In genomic region chr3:136729978-136730377, GRCm38 (mm10) we compare ENCODE assay signal across 26 mouse cellular contexts.
A peak's percentile ranks its signal among the peaks of the same experiment; 100 is the strongest.
DNase-seq lines count a peak whose midpoint lies in the region; ATAC-seq and TF ChIP-seq lines count a peak whose summit lies in the region.
"Had no signal": no experiment of that assay in that cellular context is flagged by ENCODE, and none has a peak within 500 bp of the region (broad histone marks: within the 10 kb centered on the region; RNA-seq: fewer than 3 reads in every experiment).

No protein-coding gene starts in this region.

- H3K4me3 ChIP-seq in cerebellum, adult 2 months (replicated peaks; ENCODE audit: insufficient read depth, low read depth, low read length): no peak overlapping the region
- H3K4me3 ChIP-seq in kidney, embryonic 16.5 days (ENCODE audit: low read length): no peak overlapping the region
- H3K4me3 ChIP-seq in midbrain, embryonic 15.5 days: no peak overlapping the region
- no peak overlapping the region for H3K4me3 ChIP-seq in midbrain, embryonic 14.5 days (replicated peaks; ENCODE audit: low read depth, low read length)
- H3K4me3 ChIP-seq: forebrain, embryonic 10.5 days; gastrocnemius, adult 2 months; heart, embryonic 12.5 days; hindbrain, embryonic 10.5 days; kidney, embryonic 15.5 days; limb, embryonic 12.5 days had no signal

- peak overlapping the region; percentile 23; the same call in 1 of the 2 replicates for H3K27ac ChIP-seq in cerebellum, adult 2 months (ENCODE audit: insufficient read depth, low read length)
- no peak overlapping the region for H3K27ac ChIP-seq in kidney, embryonic 16.5 days (ENCODE audit: low read length)
- H3K27ac ChIP-seq in midbrain, embryonic 15.5 days: no peak overlapping the region
- H3K27ac ChIP-seq in midbrain, embryonic 14.5 days (replicated peaks; ENCODE audit: low read depth, low read length): no peak overlapping the region
- H3K27ac ChIP-seq: forebrain, embryonic 10.5 days; gastrocnemius, adult 2 months; hindbrain, embryonic 10.5 days; kidney, embryonic 15.5 days; limb, embryonic 12.5 days; macrophage; stomach, postnatal 0 days had no signal

- TF ChIP-seq CTCF in cerebellum, adult 2 months (IDR thresholded peaks at IDR 0.05; ENCODE audit: borderline replicate concordance, insufficient read depth, low read depth, low read length): no peak

- no peaks in the 10 kb centered on the region for H3K27me3 ChIP-seq in cerebellum, adult 2 months (ENCODE audit: control insufficient read depth, insufficient read depth, low read length)
- H3K27me3 ChIP-seq in kidney, embryonic 16.5 days (ENCODE audit: insufficient read depth, low read length): no peaks in the 10 kb centered on the region
- H3K27me3 ChIP-seq in midbrain, embryonic 15.5 days (replicated peaks): no peaks in the 10 kb centered on the region
- H3K27me3 ChIP-seq in midbrain, embryonic 14.5 days (ENCODE audit: control insufficient read depth, insufficient read depth, low read length): no peaks in the 10 kb centered on the region
- H3K27me3 ChIP-seq: heart, embryonic 12.5 days; kidney, embryonic 15.5 days; limb, embryonic 12.5 days; Patski had no signal

- DNase-seq in cerebellum, adult 2 months: no peak
- no peak for DNase-seq in cerebellum, adult 11-12 months
- DNase-seq in kidney, postnatal 10 days: peak; percentile 23
- DNase-seq in midbrain, embryonic 14.5 days: no peak
- DNase-seq in gastrocnemius, postnatal 25 days: no peak
- DNase-seq in c-Kit-positive CD71-positive TER-119-positive erythroid progenitor cells, embryonic 14.5 days (ENCODE audit: low spot score): no peak
- DNase-seq: adrenal gland, postnatal 10 days; cerebellum, adult 9-10 months; gastrocnemius, adult 2 months; heart, postnatal 10 days; kidney, adult 11 months; layer of hippocampus, postnatal 36 days; liver, postnatal 0 days; thymus, adult 2 months had no signal

- no peak overlapping the region for H3K9ac ChIP-seq in kidney, embryonic 16.5 days (replicated peaks; ENCODE audit: low read length)
- no peak overlapping the region for H3K9ac ChIP-seq in midbrain, embryonic 15.5 days
- no peak overlapping the region for H3K9ac ChIP-seq in midbrain, embryonic 14.5 days (replicated peaks; ENCODE audit: low read length)
- H3K9ac ChIP-seq: heart, embryonic 12.5 days; kidney, embryonic 15.5 days; limb, embryonic 12.5 days; liver, postnatal 0 days had no signal

- 0 out of 2 replicates have a peak, but pooled peaks cover 2% of the 10 kb centered on the region for H3K36me3 ChIP-seq in kidney, embryonic 16.5 days (ENCODE audit: insufficient read depth, low read length)
- no peaks in the 10 kb centered on the region for H3K36me3 ChIP-seq in midbrain, embryonic 15.5 days (replicated peaks)
- no peaks in the 10 kb centered on the region for H3K36me3 ChIP-seq in midbrain, embryonic 14.5 days (ENCODE audit: control insufficient read depth, insufficient read depth, low read length)
- H3K36me3 ChIP-seq: heart, embryonic 12.5 days; kidney, embryonic 15.5 days; limb, embryonic 12.5 days had no signal

- peaks cover 5% of the 10 kb centered on the region for H3K9me3 ChIP-seq in kidney, embryonic 16.5 days (ENCODE audit: low read length)
- H3K9me3 ChIP-seq in midbrain, embryonic 15.5 days: no peaks in the 10 kb centered on the region
- H3K9me3 ChIP-seq in midbrain, embryonic 14.5 days (ENCODE audit: control insufficient read depth, low read length): no peaks in the 10 kb centered on the region
- H3K9me3 ChIP-seq: heart, embryonic 12.5 days had no signal

- 37% methylated on average over 10 of the region's 10 CpGs for WGBS in cerebellum, adult 2 months
- 64% methylated on average over 10 of the region's 10 CpGs for WGBS in kidney, embryonic 16.5 days
- WGBS in midbrain, embryonic 15.5 days: 55% methylated on average over 10 of the region's 10 CpGs
- WGBS in midbrain, embryonic 14.5 days: 53% methylated on average over 10 of the region's 10 CpGs

- no peak for TF ChIP-seq POLR2A in cerebellum, adult 2 months (IDR thresholded peaks at IDR 0.05; ENCODE audit: borderline replicate concordance, insufficient read depth, low read length)

- no peak for ATAC-seq in kidney, embryonic 16.5 days (ENCODE audit: low FRiP score, low TSS enrichment)
- ATAC-seq in midbrain, embryonic 15.5 days (replicated peaks): 0 out of 2 replicates have a peak, but pooled peaks have one; percentile 42
- no peak for ATAC-seq in midbrain, embryonic 14.5 days (ENCODE audit: low FRiP score, low TSS enrichment)
- ATAC-seq: liver, postnatal 0 days; Patski had no signal

- no peak overlapping the region for H3K4me2 ChIP-seq in kidney, embryonic 16.5 days (replicated peaks; ENCODE audit: low read depth, low read length)
- no peak overlapping the region for H3K4me2 ChIP-seq in midbrain, embryonic 15.5 days
- no peak overlapping the region for H3K4me2 ChIP-seq in midbrain, embryonic 14.5 days (ENCODE audit: low read length)
- H3K4me2 ChIP-seq: heart, embryonic 12.5 days; kidney, embryonic 15.5 days; limb, embryonic 12.5 days; liver, embryonic 11.5 days; midbrain, embryonic 11.5 days had no signal

- peaks cover 29% of the 10 kb centered on the region for H3K4me1 ChIP-seq in cerebellum, adult 2 months (ENCODE audit: control insufficient read depth, insufficient read depth, low read length)
- no peaks in the 10 kb centered on the region for H3K4me1 ChIP-seq in kidney, embryonic 16.5 days (ENCODE audit: insufficient read depth, low read length)
- no peaks in the 10 kb centered on the region; the same call in 1 of the 2 replicates for H3K4me1 ChIP-seq in midbrain, embryonic 15.5 days
- 0 out of 2 replicates have a peak, but pooled peaks cover 6% of the 10 kb centered on the region for H3K4me1 ChIP-seq in midbrain, embryonic 14.5 days (ENCODE audit: control insufficient read depth, insufficient read depth, low read length)
- H3K4me1 ChIP-seq: hindbrain, embryonic 10.5 days had no signal
